Mouse (Mus musculus) bone marrow macrophage, adult 2 months (primary cell): Measurements from ENCODE around the gene Klf1.

Source experiments
- CTCF ChIP-seq: IDR thresholded peaks from 2 replicates; pipeline ENCODE4 v1.5.1; 2012; ENCODE audit warnings: low read depth, mild to moderate bottlenecking, low read length, moderate library complexity
- POLR2A ChIP-seq: IDR thresholded peaks from 2 replicates; pipeline ENCODE4 v1.6.1; 2012; ENCODE audit warnings: mild to moderate bottlenecking, low read depth, low read length, borderline replicate concordance

GRCm38 (mm10) chr8:84909949-84910348, 8.2 kb downstream of the Klf1 start:
- TF ChIP-seq POLR2A (no peak), CTCF (no peak)
